Mouse (Mus musculus) heart, postnatal 10 days (tissue): ENCODE data around the gene Myf6. TPM values are rescaled to one million over a fixed set of nuclear protein-coding genes. Genes with fewer than 3 reads are reported as not detected.

Experiments used
- DNase-seq, 2 experiments: peaks; one replicate each; pipeline ENCODE4 v3.0.0; 2021
- intact Hi-C: fragments of 180-260 bp; cut with DNase I; formaldehyde crosslinking; loops from one replicate; pipeline ENCODE4 v1.15.1; 2025
- microRNA-seq, 2 experiments: library from miRNA; unstranded; fragments of <30 nt; microRNA quantifications; one replicate each; pipeline ENCODE4 v1.2.0; 2022
- total RNA-seq, 2 experiments: library from RNA; stranded (reverse); gene quantifications; 2 replicates each; pipeline ENCODE4 v1.2.3; 2021

Myf6 gene
- total RNA-seq, 2 experiments from 2014 or later = not detected

- intact Hi-C loops = no loop called here
- no peak for DNase-seq
Observed at GRCm38 (mm10) chr10:107449496-107450330, 44.8 kb downstream of the Myf6 start.

Small RNAs within 50 kb of the gene (microRNA-seq; reads per million reads assigned to microRNA genes)
- 0 reads per million in 2 experiments for gene Gm44403

Other genes starting within 250 kb of the Myf6 start
- 1 to 10 TPM; 1.6 to 2.5 TPM for gene Lin7a, start 223.1 kb downstream of the Myf6 start, total RNA-seq
- gene Myf5, start 8.6 kb downstream of the Myf6 start, total RNA-seq = not detected
- gene Ptprq, start 225.3 kb upstream of the Myf6 start, total RNA-seq = under 1 TPM in 1 of 2 experiments, not detected in 1; 0.10 TPM